11 mouse cellular contexts compared by ENCODE assay signal in genomic region chr5:104128281-104129031, GRCm38 (mm10). TPM values are rescaled to one million over a fixed set of nuclear protein-coding genes. Genes with fewer than 3 reads are reported as not detected.
DNase-seq lines count a peak whose midpoint lies in the region; ATAC-seq lines count a peak whose summit lies in the region.
"Had no signal": no experiment of that assay in that cellular context is flagged by ENCODE, and none has a peak within 500 bp of the region (broad histone marks: within the 10 kb centered on the region; RNA-seq: fewer than 3 reads in every experiment).

No protein-coding gene starts in this region.

- H3K27me3 ChIP-seq in hindbrain, embryonic 15.5 days, result no peaks in the 10 kb centered on the region
- H3K27me3 ChIP-seq in hindbrain, embryonic 12.5 days, result no peaks in the 10 kb centered on the region
- H3K27me3 ChIP-seq in heart, embryonic 13.5 days (replicated peaks), result no peaks in the 10 kb centered on the region
- H3K27me3 ChIP-seq: CH12.LX; embryonic facial prominence, embryonic 12.5 days had no signal

- H3K9me3 ChIP-seq in hindbrain, embryonic 15.5 days, result no peaks in the 10 kb centered on the region
- no peaks in the 10 kb centered on the region for H3K9me3 ChIP-seq in hindbrain, embryonic 12.5 days (replicated peaks)
- no peaks in the 10 kb centered on the region for H3K9me3 ChIP-seq in heart, embryonic 13.5 days
- H3K9me3 ChIP-seq: embryonic facial prominence, embryonic 12.5 days had no signal

- H3K36me3 ChIP-seq in hindbrain, embryonic 15.5 days, result no peaks in the 10 kb centered on the region
- H3K36me3 ChIP-seq in hindbrain, embryonic 12.5 days, result no peaks in the 10 kb centered on the region
- no peaks in the 10 kb centered on the region for H3K36me3 ChIP-seq in heart, embryonic 13.5 days
- H3K36me3 ChIP-seq: embryonic facial prominence, embryonic 12.5 days had no signal

- H3K4me3 ChIP-seq in hindbrain, embryonic 15.5 days, result no peak overlapping the region
- no peak overlapping the region for H3K4me3 ChIP-seq in hindbrain, embryonic 12.5 days
- no peak overlapping the region for H3K4me3 ChIP-seq in heart, embryonic 13.5 days
- H3K4me3 ChIP-seq: embryonic facial prominence, embryonic 12.5 days had no signal

- DNase-seq in embryo, embryonic 10.5 days (ENCODE audit: low spot score), result peak; percentile 60
- peak; percentile 77 for DNase-seq in mesoderm, embryonic 11.5 days (ENCODE audit: low read depth, low spot score)
- no peak for DNase-seq in cerebellum, adult 11 months
- no peak for DNase-seq in right cerebral cortex, postnatal 10 days (ENCODE audit: low spot score in 2 of 2)
- no peak for DNase-seq in kidney, adult 9 months
- DNase-seq: kidney, postnatal 14 days had no signal

- 69% methylated on average over 12 of the region's 12 CpGs for WGBS in hindbrain, embryonic 15.5 days
- WGBS in hindbrain, embryonic 12.5 days, result 58% methylated on average over 12 of the region's 12 CpGs
- 52% methylated on average over 12 of the region's 12 CpGs for WGBS in heart, embryonic 13.5 days

- peak; percentile 30; the same call in 1 of the 2 replicates for ATAC-seq in hindbrain, embryonic 15.5 days (ENCODE audit: low FRiP score, low read depth)
- ATAC-seq in hindbrain, embryonic 12.5 days (ENCODE audit: low FRiP score), result no peak
- ATAC-seq in heart, embryonic 13.5 days (ENCODE audit: extremely low read depth, insufficient number of reproducible peaks, low FRiP score, low TSS enrichment), result no peak

- no peak overlapping the region; the same call in 1 of the 2 replicates for H3K27ac ChIP-seq in hindbrain, embryonic 15.5 days (replicated peaks)
- no peak overlapping the region for H3K27ac ChIP-seq in hindbrain, embryonic 12.5 days
- H3K27ac ChIP-seq in heart, embryonic 13.5 days (replicated peaks), result peak overlapping the region; percentile 71
- H3K27ac ChIP-seq: embryonic facial prominence, embryonic 12.5 days had no signal

- no peak overlapping the region for H3K4me2 ChIP-seq in hindbrain, embryonic 15.5 days
- H3K4me2 ChIP-seq in hindbrain, embryonic 12.5 days (replicated peaks), result no peak overlapping the region
- no peak overlapping the region for H3K4me2 ChIP-seq in heart, embryonic 13.5 days
- H3K4me2 ChIP-seq: embryonic facial prominence, embryonic 12.5 days had no signal

- H3K9ac ChIP-seq in hindbrain, embryonic 15.5 days, result no peak overlapping the region
- H3K9ac ChIP-seq in hindbrain, embryonic 12.5 days, result no peak overlapping the region
- no peak overlapping the region for H3K9ac ChIP-seq in heart, embryonic 13.5 days
- H3K9ac ChIP-seq: embryonic facial prominence, embryonic 12.5 days had no signal

- H3K4me1 ChIP-seq in hindbrain, embryonic 15.5 days (replicated peaks), result no peaks in the 10 kb centered on the region
- H3K4me1 ChIP-seq in hindbrain, embryonic 12.5 days, result no peaks in the 10 kb centered on the region
- H3K4me1 ChIP-seq in heart, embryonic 13.5 days, result peaks cover 22% of the 10 kb centered on the region

RNA-seq across cellular contexts. Expression of gene Sparcl1, which starts 14.9 kb away (rescaled TPM):
- polyA plus RNA-seq in hindbrain, embryonic 15.5 days (2015; fragmentation: Nextera tagmentation; extraction: Ambion mirVana), result 349 and 369 TPM in 2 replicates
- 78.8 and 85.8 TPM in 2 replicates for polyA plus RNA-seq in hindbrain, embryonic 12.5 days (2016; fragmentation: Nextera tagmentation; extraction: Ambion mirVana)
- polyA plus RNA-seq in heart, embryonic 13.5 days (2015; fragmentation: Nextera tagmentation; extraction: Ambion mirVana), result 45.7 and 47.3 TPM in 2 replicates

RNA-seq across cellular contexts. Expression of gene Dspp, which starts 42.1 kb away (rescaled TPM):
- not detected in 2 replicates for polyA plus RNA-seq in hindbrain, embryonic 15.5 days (2015; fragmentation: Nextera tagmentation; extraction: Ambion mirVana)
- not detected in 2 replicates for polyA plus RNA-seq in hindbrain, embryonic 12.5 days (2016; fragmentation: Nextera tagmentation; extraction: Ambion mirVana)
- polyA plus RNA-seq in heart, embryonic 13.5 days (2015; fragmentation: Nextera tagmentation; extraction: Ambion mirVana), result not detected in 2 replicates
- polyA plus RNA-seq: embryonic facial prominence, embryonic 12.5 days had no signal

RNA-seq across cellular contexts. Expression of gene Gm17660, which starts 51.0 kb away (rescaled TPM):
- polyA plus RNA-seq in hindbrain, embryonic 15.5 days (2015; fragmentation: Nextera tagmentation; extraction: Ambion mirVana), result 0.59 TPM in 1 of 2 replicates, not detected in the other
- polyA plus RNA-seq in hindbrain, embryonic 12.5 days (2016; fragmentation: Nextera tagmentation; extraction: Ambion mirVana), result not detected in 2 replicates
- not detected in 2 replicates for polyA plus RNA-seq in heart, embryonic 13.5 days (2015; fragmentation: Nextera tagmentation; extraction: Ambion mirVana)
- polyA plus RNA-seq: embryonic facial prominence, embryonic 12.5 days had no signal

Comparison
In these comparisons a context has a peak if more than half of its experiments do, and no peak if none do; other contexts are left out.
1. DNase-seq: peak in embryo, embryonic 10.5 days (single experiment) and mesoderm, embryonic 11.5 days (single experiment); none in cerebellum, adult 11 months (single experiment), right cerebral cortex, postnatal 10 days (0 of 2) and kidney, adult 9 months (single experiment).